Mouse (Mus musculus) megakaryocyte, embryonic 14.5 days (primary cell): Measurements from ENCODE around the gene Hopx.

Source experiments
- FLI1 ChIP-seq: IDR thresholded peaks from 2 replicates; pipeline ENCODE4 v1.6.1; 2012; ENCODE audit warnings: low read length, inconsistent platforms, mixed read lengths
- GATA1 ChIP-seq: IDR thresholded peaks from 3 replicates; pipeline ENCODE4 v1.6.1; 2012; ENCODE audit warnings: mixed read lengths, low read length, inconsistent platforms, borderline replicate concordance

- no peak for TF ChIP-seq GATA1
- TF ChIP-seq FLI1, result no peak
Observed at GRCm38 (mm10) chr5:77093961-77094360, 21.0 kb downstream of the Hopx start.
